Mouse (Mus musculus): ENCODE measurements around the gene Slc48a1. TPM values are rescaled to one million over a fixed set of nuclear protein-coding genes. Genes with fewer than 3 reads are reported as not detected.
A peak's percentile ranks its signal among the peaks of the same experiment; 100 is the strongest.

Slc48a1 gene
- total RNA-seq, 2 experiments from 2014 or later: 81.8 to 84.6 TPM

GRCm38 (mm10) chr15:97822545-97823228 is 44.4 kb downstream of the Slc48a1 start:
- intact Hi-C loops (cut with DNase I): no loop called here
- DNase-seq: no peak

GRCm38 (mm10) chr15:97823479-97823878 is 45.2 kb downstream of the Slc48a1 start:
- intact Hi-C loops (cut with DNase I): no loop called here
- no peak for DNase-seq

- no peak for DNase-seq
- intact Hi-C loops (cut with DNase I): no loop called here
These were observed 45.7 kb downstream of the Slc48a1 start for GRCm38 (mm10) chr15:97824042-97824441.

GRCm38 (mm10) chr15:97825071-97825940 is 47.0 kb downstream of the Slc48a1 start:
- intact Hi-C loops (cut with DNase I): no loop called here

GRCm38 (mm10) chr15:97825941-97826587 is 47.7 kb downstream of the Slc48a1 start:
- no peak for DNase-seq
- intact Hi-C loops (cut with DNase I): no loop called here

More at GRCm38 (mm10) chr15:97825071-97825940, 47.0 kb downstream of the Slc48a1 start:
- DNase-seq: no peak

GRCm38 (mm10) chr15:97826588-97827261 is 48.4 kb downstream of the Slc48a1 start:
- intact Hi-C loops (cut with DNase I): no loop called here
- no peak for DNase-seq

GRCm38 (mm10) chr15:97827401-97827800 is 49.1 kb downstream of the Slc48a1 start:
- no peak for DNase-seq
- intact Hi-C loops (cut with DNase I): no loop called here

GRCm38 (mm10) chr15:97828221-97828842 is 50.0 kb downstream of the Slc48a1 start:
- intact Hi-C loops (cut with DNase I): no loop called here
- DNase-seq: no peak

GRCm38 (mm10) chr15:97828901-97829338 is 50.6 kb downstream of the Slc48a1 start:
- no peak for DNase-seq
- intact Hi-C loops (cut with DNase I): no loop called here

GRCm38 (mm10) chr15:97829432-97829831 is 51.1 kb downstream of the Slc48a1 start:
- intact Hi-C loops (cut with DNase I): no loop called here
- no peak for DNase-seq

GRCm38 (mm10) chr15:97830253-97830787 is 52.0 kb downstream of the Slc48a1 start:
- no peak for DNase-seq
- intact Hi-C loops (cut with DNase I): loop anchor here (5.0 kb wide), 1 partner anchor 48 kb away; no protein-coding TSS in a partner anchor

GRCm38 (mm10) chr15:97830788-97831241 is 52.5 kb downstream of the Slc48a1 start:
- DNase-seq: no peak
- intact Hi-C loops (cut with DNase I): loop anchor here (5.0 kb wide), 1 partner anchor 49 kb away; no protein-coding TSS in a partner anchor

- DNase-seq: peak; percentile 74
- intact Hi-C loops (cut with DNase I): loop anchor here (5.0 kb wide), 1 partner anchor 49 kb away; no protein-coding TSS in a partner anchor
These were observed 53.1 kb downstream of the Slc48a1 start for GRCm38 (mm10) chr15:97831242-97831986.

- peak; percentile 58 for DNase-seq
- intact Hi-C loops (cut with DNase I): loop anchor here (5.0 kb wide), 1 partner anchor 50 kb away; no protein-coding TSS in a partner anchor
These were observed 53.8 kb downstream of the Slc48a1 start for GRCm38 (mm10) chr15:97831987-97832640.

GRCm38 (mm10) chr15:97832764-97833479 is 54.6 kb downstream of the Slc48a1 start:
- no peak for DNase-seq
- intact Hi-C loops (cut with DNase I): loop anchor here (5.0 kb wide), 1 partner anchor 51 kb away; no protein-coding TSS in a partner anchor

- intact Hi-C loops (cut with DNase I): no loop called here
- DNase-seq: no peak
These were observed 58.0 kb downstream of the Slc48a1 start for GRCm38 (mm10) chr15:97836153-97836893.

GRCm38 (mm10) chr15:97836894-97837247 is 58.6 kb downstream of the Slc48a1 start:
- DNase-seq: no peak
- intact Hi-C loops (cut with DNase I): no loop called here
